Mouse (Mus musculus) lung, adult 2 months (tissue): ENCODE measurements around the gene Cyp3a13.
"Not testable (repeated sequence)": the region's sequence is repeated elsewhere in the genome, so short reads cannot be mapped to it uniquely, and the experiment has no call there.

Source experiments
- CTCF ChIP-seq: fragments of 200-500 bp; IDR thresholded peaks from 2 replicates; pipeline ENCODE4 v1.5.1; 2011; ENCODE audit warnings: mild to moderate bottlenecking, low read length, control low read depth; ENCODE audit not compliant: insufficient read depth
- POLR2A ChIP-seq: fragments of 200-500 bp; IDR thresholded peaks from 2 replicates; pipeline ENCODE4 v1.6.1; 2011; ENCODE audit warnings: low read depth, mild to moderate bottlenecking, control low read depth, low read length, borderline replicate concordance; ENCODE audit errors: extremely low read depth

DNA sequence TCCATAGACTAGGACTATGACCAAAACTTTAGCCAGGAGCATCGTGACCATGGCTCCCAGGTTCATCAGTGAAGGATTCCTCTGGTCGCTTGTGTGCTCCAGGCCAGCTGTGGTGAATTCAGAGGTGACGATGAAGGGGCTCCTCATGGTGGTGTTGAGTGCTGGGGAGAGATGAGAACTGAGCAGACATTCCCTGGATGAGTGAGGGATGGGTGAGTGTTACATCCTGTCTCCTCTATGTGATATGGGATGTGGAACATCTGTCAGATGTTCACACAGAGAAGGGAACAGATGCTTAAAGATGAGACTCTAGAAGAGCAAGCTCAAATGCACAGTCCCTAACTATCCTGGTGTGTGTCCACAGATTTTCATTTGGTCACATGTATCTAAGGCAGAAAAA, 66.5 kb downstream of the Cyp3a13 start:
- TF ChIP-seq POLR2A, CTCF: not testable (repeated sequence)
